Mouse (Mus musculus): ENCODE results near the gene H1f0.

- TF ChIP-seq POLR2A (IDR thresholded peaks at IDR 0.05; ENCODE audit: borderline replicate concordance, low read depth, low read length) (no peak), CTCF (IDR thresholded peaks at IDR 0.05; ENCODE audit: low read depth, low read length) (no peak)
These were observed 24.1 kb downstream of the H1f0 start for GRCm38 (mm10) chr15:79052366-79052765.
